Mouse (Mus musculus) erythroblast, adult 5-6 weeks (primary cell): Measurements from ENCODE around the gene Bcat2. TPM values are rescaled to one million over a fixed set of nuclear protein-coding genes. Genes with fewer than 3 reads are reported as not detected.

ENCODE experiments used
- ATAC-seq: replicated peaks from 2 replicates; pipeline ENCODE4 v1.8.0; 2016; ENCODE audit warnings: moderate number of reproducible peaks, mild to moderate bottlenecking, moderate TSS enrichment, inconsistent platforms; ENCODE audit not compliant: poor library complexity, low FRiP score, severe bottlenecking
- total RNA-seq, 2 experiments: library from RNA; stranded (forward) in 1 of 2; stranded (reverse) in 1 of 2; fragments of 150-400 nt in 1 of 2; fragments of 200-764, 138-1000 nt in 1 of 2; gene quantifications; 2 replicates each; pipeline versions ENCODE4 v1.2.3 to v1.2.4; 2015 to 2017; ENCODE audit warnings: low replicate concordance in 2 of 2

The Bcat2 gene
- total RNA-seq, 2 experiments from 2014 or later, result 5.8 to 11.2 TPM

- ATAC-seq, result no peak
Observed at GRCm38 (mm10) chr7:45618316-45618715, 48.4 kb downstream of the Bcat2 start.

GRCm38 (mm10) chr7:45619592-45619991 lies 49.6 kb downstream of the Bcat2 start:
- ATAC-seq, result no peak

- ATAC-seq, result no peak
Observed at GRCm38 (mm10) chr7:45621443-45621842, 51.5 kb downstream of the Bcat2 start, which contains the start of gene Izumo1. Izumo1 (plus strand) TSS chr7:45621811.

GRCm38 (mm10) chr7:45623507-45623906 lies 53.6 kb downstream of the Bcat2 start:
- no peak for ATAC-seq

- no peak for ATAC-seq
Observed at GRCm38 (mm10) chr7:45624718-45625117, 54.8 kb downstream of the Bcat2 start.

- ATAC-seq, result no peak
Observed at GRCm38 (mm10) chr7:45625481-45625880, 55.5 kb downstream of the Bcat2 start.

- ATAC-seq, result no peak
Observed at GRCm38 (mm10) chr7:45626571-45627076, 56.7 kb downstream of the Bcat2 start.

- no peak for ATAC-seq
Observed at GRCm38 (mm10) chr7:45627261-45627660, 57.3 kb downstream of the Bcat2 start, which contains the start of gene Rasip1. Rasip1 (plus strand) TSS chr7:45627488.

- ATAC-seq, result peak; percentile 75
Observed at GRCm38 (mm10) chr7:45628364-45629294, 58.7 kb downstream of the Bcat2 start.

- no peak for ATAC-seq
Observed at GRCm38 (mm10) chr7:45630064-45630907, 60.3 kb downstream of the Bcat2 start.

GRCm38 (mm10) chr7:45632499-45632898 lies 62.5 kb downstream of the Bcat2 start:
- no peak for ATAC-seq

- ATAC-seq, result no peak
Observed at GRCm38 (mm10) chr7:45634946-45635681, 65.2 kb downstream of the Bcat2 start.

- no peak for ATAC-seq
Observed at GRCm38 (mm10) chr7:45635711-45636688, 66.0 kb downstream of the Bcat2 start.

- no peak for ATAC-seq
Observed at GRCm38 (mm10) chr7:45637710-45638109, 67.8 kb downstream of the Bcat2 start.

GRCm38 (mm10) chr7:45638623-45639401 lies 68.9 kb downstream of the Bcat2 start:
- no peak for ATAC-seq
